Mouse (Mus musculus): Measurements from ENCODE around the gene Mast4. TPM values are rescaled to one million over a fixed set of nuclear protein-coding genes. Genes with fewer than 3 reads are reported as not detected.

Gene Mast4
- total and polyA plus RNA-seq, 3 experiments: 2.7 to 7.0 TPM; not detected in 1

DNA sequence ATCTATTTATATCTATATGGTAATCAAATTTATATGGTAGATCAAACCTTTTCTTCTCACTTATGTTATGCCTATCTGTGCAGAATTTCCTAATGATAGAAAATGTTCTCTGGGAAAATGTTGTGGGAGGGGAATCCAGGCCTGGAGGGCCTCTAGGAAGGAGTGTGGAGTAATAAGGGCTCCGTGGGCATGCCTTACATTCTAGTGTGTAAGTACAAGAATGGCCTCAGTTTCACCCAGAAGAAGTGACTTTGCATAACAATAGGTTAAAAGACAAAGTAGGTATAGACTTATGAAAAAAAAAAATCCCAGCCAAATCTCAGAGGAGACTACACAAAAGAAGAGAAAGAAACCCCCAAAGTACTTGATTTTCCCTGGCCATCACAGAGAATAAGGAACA is 320.1 kb downstream of the Mast4 start:
- Histone ChIP-seq H3K4me1 (ENCODE audit: control insufficient read depth in 1 of 2, insufficient read depth in 2 of 2, low read length in 2 of 2) (no peaks in the 10 kb centered on the region), H3K79me2 (ENCODE audit: control insufficient read depth, insufficient read depth, low read length, poor library complexity) (no peaks in the 10 kb centered on the region), H3K36me3 (ENCODE audit: control insufficient read depth in 1 of 2, insufficient read depth in 2 of 2, low read length in 2 of 2) (no peaks in the 10 kb centered on the region), H3K9me3 (replicated peaks; ENCODE audit: insufficient read depth, low read length) (no peaks in the 10 kb centered on the region), H3K27ac (ENCODE audit: control insufficient read depth, low read depth, low read length) (no peak overlapping the region), H3K9ac (ENCODE audit: control insufficient read depth, low read depth, low read length, poor library complexity, severe bottlenecking) (no peak overlapping the region), H3K4me3 (ENCODE audit: control insufficient read depth in 1 of 2, insufficient read depth in 1 of 2, low read depth in 2 of 2, low read length in 2 of 2) (no peak overlapping the region), H3K27me3 (ENCODE audit: control insufficient read depth in 1 of 2, insufficient read depth in 2 of 2, low read length in 2 of 2) (no peaks in the 10 kb centered on the region; a peak in 2 of 4 replicates)
- no peak for DNase-seq (ENCODE audit: low read depth, low spot score)
- no peak for TF ChIP-seq POLR2AphosphoS2 (IDR thresholded peaks at IDR 0.05; ENCODE audit: low read length)
- TF ChIP-seq SIN3A (IDR thresholded peaks at IDR 0.05; ENCODE audit: low read length): no peak
- no peak for TF ChIP-seq ZC3H11A (IDR thresholded peaks at IDR 0.05; ENCODE audit: low read depth, low read length)
- no peak for TF ChIP-seq NRF1 (IDR thresholded peaks at IDR 0.05; ENCODE audit: insufficient read depth, low read depth, low read length, poor library complexity, severe bottlenecking)
- TF ChIP-seq GATA1 (IDR thresholded peaks at IDR 0.05; ENCODE audit: low read depth, low read length): no peak
- no peak for TF ChIP-seq E2F4 (IDR thresholded peaks at IDR 0.05; ENCODE audit: borderline replicate concordance, low read depth, low read length)
- TF ChIP-seq ZMIZ1 (IDR thresholded peaks at IDR 0.05; ENCODE audit: low read depth, low read length): no peak
- no peak for TF ChIP-seq GABPA (IDR thresholded peaks at IDR 0.05; ENCODE audit: low read depth, low read length)
- no peak for TF ChIP-seq TAL1 (IDR thresholded peaks at IDR 0.05; ENCODE audit: low read length)
- TF ChIP-seq ZKSCAN1 (IDR thresholded peaks at IDR 0.05; ENCODE audit: low read depth, low read length): no peak
- TF ChIP-seq CHD2 (IDR thresholded peaks at IDR 0.05; ENCODE audit: low read length): no peak
- TF ChIP-seq RCOR1 (IDR thresholded peaks at IDR 0.05; ENCODE audit: low read depth, low read length): no peak
- TF ChIP-seq CTCF (IDR thresholded peaks at IDR 0.05 in 2 of 3, conservative IDR thresholded peaks at IDR 0.05 in 1 of 3; ENCODE audit: control insufficient read depth in 1 of 3, insufficient read depth in 1 of 3, low read depth in 2 of 3, low read length in 3 of 3, poor library complexity in 1 of 3, severe bottlenecking in 1 of 3): no peak
- TF ChIP-seq MYB (IDR thresholded peaks at IDR 0.05; ENCODE audit: low read depth, low read length): no peak
- no peak for TF ChIP-seq USF1 (IDR thresholded peaks at IDR 0.05; ENCODE audit: low read depth, low read length)

DNA sequence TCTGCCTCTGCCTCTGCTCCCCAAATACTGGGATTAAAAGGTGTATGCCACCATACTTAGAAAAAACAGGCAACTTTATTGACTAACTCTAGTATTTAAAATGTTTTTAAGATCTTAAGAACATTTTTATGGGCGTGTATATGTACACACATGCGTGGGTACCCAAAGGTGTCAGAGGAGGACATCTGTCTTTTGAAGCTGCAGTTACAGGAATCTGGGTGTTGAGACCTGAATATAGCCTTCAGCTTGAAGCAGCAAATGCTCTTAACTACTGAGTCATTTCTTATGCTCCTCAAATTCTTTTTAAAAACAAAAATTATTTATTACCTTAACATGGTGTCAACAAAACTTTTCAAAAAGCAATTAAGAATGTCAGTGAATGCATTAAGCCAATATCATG is 329.1 kb downstream of the Mast4 start:
- TF ChIP-seq ELF1 (IDR thresholded peaks at IDR 0.05; ENCODE audit: low read depth, low read length) (no peak), ZC3H11A (IDR thresholded peaks at IDR 0.05; ENCODE audit: low read depth, low read length) (no peak), MYB (IDR thresholded peaks at IDR 0.05; ENCODE audit: low read depth, low read length) (no peak), ZMIZ1 (IDR thresholded peaks at IDR 0.05; ENCODE audit: low read depth, low read length) (no peak), ETS1 (IDR thresholded peaks at IDR 0.05; ENCODE audit: low read depth, low read length) (no peak), USF1 (IDR thresholded peaks at IDR 0.05; ENCODE audit: low read depth, low read length) (no peak), MAFK (IDR thresholded peaks at IDR 0.05; ENCODE audit: borderline replicate concordance, low read depth, low read length) (no peak), NELFE (IDR thresholded peaks at IDR 0.05; ENCODE audit: low read depth, low read length) (no peak), E2F4 (IDR thresholded peaks at IDR 0.05; ENCODE audit: borderline replicate concordance, low read depth, low read length) (no peak), POLR2AphosphoS5 (IDR thresholded peaks at IDR 0.05; ENCODE audit: borderline replicate concordance, low read depth, low read length) (no peak), EP300 (IDR thresholded peaks at IDR 0.05; ENCODE audit: low read depth in 1 of 2, low read length in 2 of 2) (no peak), POLR2A (IDR thresholded peaks at IDR 0.05; ENCODE audit: control insufficient read depth in 1 of 2, insufficient read depth in 1 of 2, low read depth in 1 of 2, low read length in 2 of 2, poor library complexity in 1 of 2) (no peak), GATA1 (IDR thresholded peaks at IDR 0.05; ENCODE audit: low read depth, low read length) (no peak)

More for the DNA sequence above, 329.1 kb downstream of the Mast4 start:
- Histone ChIP-seq H3K9me3 (replicated peaks; ENCODE audit: insufficient read depth, low read length) (no peaks in the 10 kb centered on the region), H3K27me3 (ENCODE audit: control insufficient read depth in 1 of 2, insufficient read depth in 2 of 2, low read length in 2 of 2) (no peaks in the 10 kb centered on the region; a peak in 3 of 4 replicates), H3K27ac (ENCODE audit: control insufficient read depth, low read depth, low read length) (no peak overlapping the region), H3K79me2 (ENCODE audit: control insufficient read depth, insufficient read depth, low read length, poor library complexity) (no peaks in the 10 kb centered on the region), H3K36me3 (ENCODE audit: control insufficient read depth in 1 of 2, insufficient read depth in 2 of 2, low read length in 2 of 2) (no peaks in the 10 kb centered on the region), H3K9ac (ENCODE audit: control insufficient read depth, low read depth, low read length, poor library complexity, severe bottlenecking) (no peak overlapping the region), H3K4me3 (ENCODE audit: control insufficient read depth in 1 of 2, insufficient read depth in 1 of 2, low read depth in 2 of 2, low read length in 2 of 2) (no peak overlapping the region), H3K4me1 (ENCODE audit: control insufficient read depth in 1 of 2, insufficient read depth in 2 of 2, low read length in 2 of 2) (no peaks in the 10 kb centered on the region)
- DNase-seq (ENCODE audit: low read depth, low spot score): no peak

Data from MEL (cell line).